Mouse (Mus musculus): ENCODE results near the gene Grin3b. TPM values are rescaled to one million over a fixed set of nuclear protein-coding genes. Genes with fewer than 3 reads are reported as not detected.
A peak's percentile ranks its signal among the peaks of the same experiment; 100 is the strongest.

Grin3b gene
- polyA plus RNA-seq (2015; fragmentation: Nextera tagmentation; extraction: Ambion mirVana), result 0.61 and 0.65 TPM in 2 replicates

DNA sequence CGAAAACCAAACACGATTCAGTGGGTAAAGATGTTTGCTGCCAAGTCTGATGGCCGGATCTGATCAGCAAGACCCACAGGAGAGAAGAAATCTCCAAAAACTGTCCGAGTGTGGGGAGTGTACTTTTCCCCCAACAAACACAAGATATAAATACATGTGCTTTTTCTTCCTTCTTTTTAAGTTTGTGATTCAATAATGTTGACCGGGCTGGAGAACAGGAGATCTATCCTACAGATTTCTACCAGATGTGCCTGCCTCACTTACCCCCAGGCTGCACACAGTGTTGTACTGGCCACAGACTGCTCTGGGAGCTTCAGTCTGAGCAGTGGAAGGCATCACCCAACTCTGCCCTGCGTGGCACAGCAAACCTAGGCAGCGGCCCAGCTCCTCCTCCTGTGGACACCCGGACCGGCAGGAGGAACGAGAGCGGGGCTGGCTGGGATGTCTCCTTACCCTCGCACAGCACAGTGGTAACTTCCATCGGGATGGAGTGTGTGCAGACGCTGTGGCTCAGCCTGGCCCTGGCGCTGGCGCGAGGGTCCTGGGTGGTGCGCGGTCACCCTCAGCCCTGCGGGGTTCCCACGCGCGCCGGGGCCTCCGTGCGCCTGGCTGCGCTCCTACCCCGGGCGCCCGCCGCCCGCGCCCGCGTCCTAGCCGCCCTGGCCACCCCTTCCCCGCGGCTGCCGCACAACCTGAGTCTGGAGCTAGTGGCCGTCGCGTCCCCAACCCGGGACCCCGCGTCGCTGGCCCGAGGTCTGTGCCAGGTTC lies at the start of gene Grin3b:
TSS of gene Grin3b (plus strand) at position 301 of the 768 bp plus-strand sequence.
- Histone ChIP-seq H3K9ac (peak within 1 kb of the TSS; percentile 67), H3K4me1 (replicated peaks) (peaks cover 10% of the 10 kb centered on the region), H3K9me3 (no peaks in the 10 kb centered on the region), H3K36me3 (peaks cover 50% of the 10 kb centered on the region), H3K27ac (no peak within 1 kb of the TSS), H3K4me3 (peak within 1 kb of the TSS; percentile 37), H3K4me2 (peak within 1 kb of the TSS; percentile 62), H3K27me3 (peaks cover 57% of the 10 kb centered on the region)
- 8% methylated on average over 47 of the region's 47 CpGs for WGBS
- no peak for ATAC-seq (ENCODE audit: low FRiP score)

DNA sequence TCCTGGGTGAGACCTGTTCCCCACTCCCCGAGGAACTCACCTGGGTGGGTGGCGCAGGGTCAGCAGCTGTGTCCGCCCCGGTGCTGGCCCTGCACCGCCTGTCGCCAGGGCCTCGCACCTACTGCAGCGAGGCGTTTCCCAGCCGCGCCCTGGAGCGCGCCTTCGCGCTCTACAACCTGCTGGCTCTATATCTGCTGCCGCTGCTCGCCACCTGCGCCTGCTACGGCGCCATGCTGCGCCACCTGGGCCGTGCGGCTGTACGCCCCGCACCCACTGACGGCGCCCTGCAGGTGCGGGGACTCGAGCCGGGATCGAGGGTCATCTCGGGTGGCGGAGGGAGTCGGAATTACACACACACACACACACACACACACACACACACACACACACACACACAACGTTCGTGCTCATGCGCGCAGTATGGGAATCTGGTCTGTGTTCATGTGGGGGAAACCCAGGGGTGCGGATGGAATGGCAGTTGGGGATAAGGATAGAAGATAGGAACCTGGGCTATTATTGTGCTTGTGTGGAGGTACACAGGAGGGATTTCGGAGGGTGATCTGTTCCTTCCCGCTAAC lies 49.5 kb upstream of the Grin3b start, which contains the start of gene R3hdm4:
TSS of gene R3hdm4 (minus strand) at position 251 of the 578 bp plus-strand sequence.
- peak within 1 kb of the TSS; percentile 30 for H3K4me3 ChIP-seq
- no peak for ATAC-seq (ENCODE audit: low FRiP score)
- peak within 1 kb of the TSS; percentile 58 for H3K9ac ChIP-seq
- H3K36me3 ChIP-seq, result no peaks in the 10 kb centered on the region
- peaks cover 75% of the 10 kb centered on the region for H3K27me3 ChIP-seq
- no peak within 1 kb of the TSS for H3K27ac ChIP-seq
- peak within 1 kb of the TSS; percentile 50 for H3K4me2 ChIP-seq
- WGBS, result 4% methylated on average over 41 of the region's 41 CpGs
- H3K4me1 ChIP-seq (replicated peaks), result peaks cover 51% of the 10 kb centered on the region
- no peaks in the 10 kb centered on the region for H3K9me3 ChIP-seq

- Histone ChIP-seq H3K4me1 (replicated peaks) (peaks cover 54% of the 10 kb centered on the region), H3K27me3 (peaks cover 75% of the 10 kb centered on the region), H3K4me2 (peak overlapping the region; percentile 50), H3K9ac (peak overlapping the region; percentile 58), H3K36me3 (no peaks in the 10 kb centered on the region), H3K9me3 (no peaks in the 10 kb centered on the region), H3K4me3 (peak overlapping the region; percentile 30), H3K27ac (no peak overlapping the region)
- ATAC-seq (ENCODE audit: low FRiP score), result no peak
- WGBS, result under 1% methylated on average over 34 of the region's 34 CpGs
Observed at GRCm38 (mm10) chr10:79921572-79921971, 48.9 kb upstream of the Grin3b start.

GRCm38 (mm10) chr10:79924998-79925784 lies 45.3 kb upstream of the Grin3b start:
- WGBS, result 9% methylated on average over 29 of the region's 29 CpGs
- Histone ChIP-seq H3K27ac (no peak overlapping the region), H3K36me3 (no peaks in the 10 kb centered on the region), H3K27me3 (peaks cover 44% of the 10 kb centered on the region), H3K9ac (no peak overlapping the region), H3K4me3 (peak overlapping the region; percentile 87; the same call in 1 of the 2 replicates), H3K4me2 (peak overlapping the region; percentile 89; the same call in 1 of the 2 replicates), H3K9me3 (no peaks in the 10 kb centered on the region), H3K4me1 (replicated peaks) (peaks cover 49% of the 10 kb centered on the region)
- ATAC-seq (ENCODE audit: low FRiP score), result no peak

- Histone ChIP-seq H3K4me3 (peak overlapping the region; percentile 87), H3K27me3 (peaks cover 37% of the 10 kb centered on the region), H3K4me2 (peak overlapping the region; percentile 89), H3K9ac (peak overlapping the region; percentile 95), H3K9me3 (no peaks in the 10 kb centered on the region), H3K36me3 (peaks cover 2% of the 10 kb centered on the region), H3K4me1 (replicated peaks) (peaks cover 49% of the 10 kb centered on the region), H3K27ac (peak overlapping the region; percentile 94)
- peak; percentile 2; the same call in 1 of the 2 replicates for ATAC-seq (ENCODE audit: low FRiP score)
- 12% methylated on average over 15 of the region's 15 CpGs for WGBS
Observed at GRCm38 (mm10) chr10:79925785-79926490, 44.6 kb upstream of the Grin3b start.

DNA sequence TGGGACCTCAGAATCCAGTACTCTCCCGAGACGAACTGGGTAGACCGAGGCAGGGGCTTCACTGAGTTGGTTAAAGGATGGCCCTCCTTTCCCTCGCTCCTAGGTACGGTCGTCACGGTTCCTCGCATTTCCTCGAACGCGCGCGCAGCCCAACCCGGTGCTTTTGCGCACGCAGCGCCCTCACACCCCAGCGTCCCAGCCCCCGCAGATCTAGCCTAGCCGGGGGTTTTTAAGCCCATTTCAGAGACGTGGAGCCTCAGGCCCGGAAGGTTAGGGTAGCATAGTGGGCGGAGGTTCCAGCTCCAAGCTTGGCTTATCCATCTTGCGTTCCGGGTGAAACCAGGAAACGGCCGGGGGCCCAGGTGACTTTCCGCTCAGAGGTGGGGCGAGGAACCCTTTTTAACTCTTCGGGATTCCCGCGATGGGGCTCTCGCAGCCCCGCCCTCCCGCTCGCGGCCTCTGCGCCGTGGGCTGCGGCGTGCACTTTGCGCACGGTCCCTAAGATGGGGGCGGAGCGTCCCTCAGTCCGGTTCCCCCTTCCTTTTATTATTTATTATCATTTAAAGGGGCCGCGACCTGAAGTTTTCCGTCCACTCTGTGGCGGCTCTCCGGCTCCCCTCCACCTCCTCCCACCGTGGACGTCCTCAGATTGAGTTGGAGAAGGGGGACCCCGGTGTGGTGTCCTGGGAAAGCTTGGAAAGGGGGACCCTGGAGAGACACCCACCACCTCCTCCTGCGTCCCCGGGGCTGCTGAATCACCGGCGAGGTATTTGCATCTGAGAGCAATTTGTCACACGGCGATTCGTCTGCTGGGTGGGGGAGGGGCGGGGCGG lies 43.8 kb upstream of the Grin3b start, which contains the start of gene Arid3a:
TSS of gene Arid3a (plus strand) at position 553 of the 833 bp plus-strand sequence.
- Histone ChIP-seq H3K4me2 (peak within 1 kb of the TSS; percentile 89), H3K9ac (peak within 1 kb of the TSS; percentile 95), H3K27ac (peak within 1 kb of the TSS; percentile 94), H3K4me3 (peak within 1 kb of the TSS; percentile 87), H3K36me3 (peaks cover 9% of the 10 kb centered on the region), H3K4me1 (replicated peaks) (peaks cover 48% of the 10 kb centered on the region), H3K9me3 (no peaks in the 10 kb centered on the region), H3K27me3 (peaks cover 29% of the 10 kb centered on the region)
- under 1% methylated on average over 63 of the region's 63 CpGs for WGBS
- peak; percentile 73 for ATAC-seq (ENCODE audit: low FRiP score)

DNA sequence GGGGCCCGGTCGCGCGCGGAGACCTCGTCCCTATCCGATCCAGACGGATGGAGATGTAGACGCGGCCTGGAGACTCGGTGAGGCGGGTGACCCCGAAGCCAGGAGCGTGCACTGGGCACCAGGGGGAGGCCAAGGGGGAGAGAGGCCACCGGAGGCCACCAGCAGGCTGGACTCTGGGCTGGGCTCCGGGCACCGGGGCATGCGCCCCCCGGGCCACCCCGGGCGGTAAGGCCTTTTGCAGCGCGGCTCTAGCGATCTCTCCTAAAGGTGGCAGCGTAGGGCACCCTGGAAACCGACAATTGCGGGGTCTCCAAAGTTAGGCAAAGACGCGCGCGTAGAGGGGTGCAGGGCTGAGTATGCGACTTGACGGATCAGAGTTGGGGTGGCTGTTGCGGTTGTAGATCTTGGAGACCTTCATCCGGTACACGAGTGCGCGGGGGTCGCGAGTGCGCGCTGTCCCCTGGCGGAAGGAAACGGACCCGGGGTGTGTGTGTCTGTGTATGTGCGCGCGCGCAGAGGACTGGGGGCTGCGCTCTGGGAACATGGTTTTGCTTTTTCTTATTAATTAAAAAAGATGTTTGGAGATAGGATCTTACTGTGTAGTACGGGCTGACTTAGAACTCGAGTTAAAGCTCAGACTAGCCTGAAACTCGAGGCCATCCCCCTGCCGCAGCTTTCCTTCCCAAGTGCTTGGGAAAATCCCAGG lies 43.0 kb upstream of the Grin3b start:
- Histone ChIP-seq H3K4me3 (peak overlapping the region; percentile 87), H3K9me3 (no peaks in the 10 kb centered on the region), H3K27me3 (peaks cover 21% of the 10 kb centered on the region), H3K9ac (peak overlapping the region; percentile 95), H3K36me3 (peaks cover 17% of the 10 kb centered on the region), H3K27ac (peak overlapping the region; percentile 94), H3K4me1 (replicated peaks) (peaks cover 53% of the 10 kb centered on the region), H3K4me2 (peak overlapping the region; percentile 89)
- WGBS, result under 1% methylated on average over 54 of the region's 54 CpGs
- ATAC-seq (ENCODE audit: low FRiP score), result peak; percentile 53

- Histone ChIP-seq H3K9me3 (no peaks in the 10 kb centered on the region), H3K36me3 (peaks cover 24% of the 10 kb centered on the region), H3K4me1 (replicated peaks) (peaks cover 60% of the 10 kb centered on the region), H3K4me2 (peak overlapping the region; percentile 89), H3K4me3 (peak overlapping the region; percentile 87), H3K27ac (peak overlapping the region; percentile 94), H3K27me3 (peaks cover 14% of the 10 kb centered on the region), H3K9ac (peak overlapping the region; percentile 95)
- ATAC-seq (ENCODE audit: low FRiP score), result no peak
- 1% methylated on average over 28 of the region's 29 CpGs for WGBS
Observed at GRCm38 (mm10) chr10:79928030-79928694, 42.4 kb upstream of the Grin3b start.

DNA sequence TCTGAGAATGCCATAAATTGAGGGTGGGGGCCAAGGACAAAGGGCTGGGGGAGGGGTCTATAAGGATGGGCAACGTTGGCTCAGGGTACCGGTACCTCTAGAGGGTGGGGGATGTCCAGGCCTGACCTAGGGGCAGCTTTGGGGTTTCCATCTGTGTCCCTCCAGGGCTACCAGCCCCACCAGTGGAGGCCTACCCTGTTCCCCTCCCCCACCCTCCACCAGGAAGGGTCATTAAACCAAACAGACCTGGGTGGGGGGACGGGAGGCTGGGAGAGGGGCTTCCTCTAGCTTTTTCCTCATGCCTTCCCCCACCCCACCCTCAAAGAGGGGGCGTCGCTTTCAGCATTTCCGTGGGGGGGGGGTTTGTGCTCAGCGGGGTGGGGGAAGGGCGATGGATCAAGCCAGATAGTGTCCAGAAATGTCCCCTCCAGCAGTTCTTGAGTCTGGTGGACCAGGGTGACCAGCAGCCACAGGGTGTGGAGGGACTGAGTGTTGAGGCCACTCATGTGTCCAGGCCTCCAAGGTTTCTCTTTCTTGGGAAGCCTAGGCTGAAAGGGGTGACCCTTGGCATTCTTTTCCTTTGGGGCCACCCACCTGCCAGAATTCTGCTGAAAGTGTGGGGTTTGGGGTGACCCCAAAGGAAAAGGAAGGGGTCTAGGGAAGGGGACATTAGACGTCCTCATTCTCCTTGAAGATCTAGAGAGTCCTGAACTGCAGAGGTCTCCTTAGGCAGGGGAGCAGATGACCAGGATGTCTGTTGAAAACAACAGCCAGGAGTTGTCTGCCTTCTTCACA lies 41.4 kb upstream of the Grin3b start:
- H3K4me1 ChIP-seq (replicated peaks), result peaks cover 69% of the 10 kb centered on the region
- 22% methylated on average over 9 of the region's 9 CpGs for WGBS
- H3K9ac ChIP-seq, result peak overlapping the region; percentile 95

More for the DNA sequence above, 41.4 kb upstream of the Grin3b start:
- peak overlapping the region; percentile 89 for H3K4me2 ChIP-seq
- peak overlapping the region; percentile 94 for H3K27ac ChIP-seq
- H3K9me3 ChIP-seq, result no peaks in the 10 kb centered on the region
- ATAC-seq (ENCODE audit: low FRiP score), result no peak
- peaks cover 5% of the 10 kb centered on the region; the same call in 1 of the 2 replicates for H3K27me3 ChIP-seq
- H3K36me3 ChIP-seq, result peaks cover 27% of the 10 kb centered on the region
- peak overlapping the region; percentile 87 for H3K4me3 ChIP-seq

Measured in hindbrain, embryonic 13.5 days (tissue).